Mouse (Mus musculus): ENCODE measurements around the gene Map4. TPM values are rescaled to one million over a fixed set of nuclear protein-coding genes. Genes with fewer than 3 reads are reported as not detected.
"Not testable (repeated sequence)": the region's sequence is repeated elsewhere in the genome, so short reads cannot be mapped to it uniquely, and the experiment has no call there.

The Map4 gene
- polyA plus RNA-seq, 1 experiment from 2014 or later: 7.7 TPM

GRCm38 (mm10) chr9:110070358-110070757, 139.1 kb downstream of the Map4 start:
- no peak for DNase-seq
- Histone ChIP-seq H3K27ac (ENCODE audit: low read depth) (no peak overlapping the region), H3K9me3 (ENCODE audit: low read length) (no peaks in the 10 kb centered on the region), H3K4me1 (ENCODE audit: insufficient read depth) (no peaks in the 10 kb centered on the region), H3K9ac (replicated peaks) (no peak overlapping the region), H3K4me3 (ENCODE audit: low read depth, low read length) (no peak overlapping the region), H3K4me2 (ENCODE audit: low read depth, low read length) (no peak overlapping the region), H3K36me3 (replicated peaks; ENCODE audit: insufficient read depth, low read length) (peaks cover 50% of the 10 kb centered on the region), H3K27me3 (ENCODE audit: insufficient read depth, low read length) (no peaks in the 10 kb centered on the region)
- no peak for ATAC-seq
- TF ChIP-seq EP300 (IDR thresholded peaks at IDR 0.05; ENCODE audit: low read depth) (no peak), CTCF (IDR thresholded peaks at IDR 0.05; ENCODE audit: low read depth) (no peak)
- WGBS (ENCODE audit: insufficient replicate concordance): 74% methylated on average over 9 of the region's 9 CpGs

DNA sequence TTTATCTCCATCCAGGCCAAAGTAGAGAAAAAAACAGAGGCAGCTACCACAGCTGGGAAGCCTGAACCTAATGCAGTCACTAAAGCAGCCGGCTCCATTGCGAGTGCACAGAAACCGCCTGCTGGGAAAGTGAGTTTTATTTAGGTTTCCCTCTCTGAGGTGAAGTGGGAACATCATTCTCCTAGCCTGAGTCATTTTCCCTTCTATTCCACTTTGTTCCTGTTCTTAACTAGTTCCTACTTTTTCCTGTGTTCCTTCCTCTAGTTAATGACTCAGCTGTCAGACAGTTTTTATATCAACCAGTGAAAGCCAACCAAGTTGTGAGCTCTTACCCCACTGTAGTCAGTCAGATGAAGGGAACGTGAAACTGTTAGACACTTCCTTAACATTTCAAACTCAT, 139.8 kb downstream of the Map4 start:
- TF ChIP-seq CTCF (IDR thresholded peaks at IDR 0.05; ENCODE audit: low read depth): no peak
- TF ChIP-seq EP300 (IDR thresholded peaks at IDR 0.05; ENCODE audit: low read depth): no peak
- Histone ChIP-seq H3K36me3 (replicated peaks; ENCODE audit: insufficient read depth, low read length) (peaks cover 50% of the 10 kb centered on the region), H3K27me3 (ENCODE audit: insufficient read depth, low read length) (no peaks in the 10 kb centered on the region), H3K9ac (replicated peaks) (no peak overlapping the region), H3K9me3 (ENCODE audit: low read length) (no peaks in the 10 kb centered on the region), H3K27ac (ENCODE audit: low read depth) (no peak overlapping the region), H3K4me3 (ENCODE audit: low read depth, low read length) (no peak overlapping the region), H3K4me1 (ENCODE audit: insufficient read depth) (no peaks in the 10 kb centered on the region), H3K4me2 (ENCODE audit: low read depth, low read length) (no peak overlapping the region)
- DNase-seq: no peak
- ATAC-seq: no peak
- WGBS (ENCODE audit: insufficient replicate concordance): 71% methylated on average over 4 of the region's 4 CpGs

DNA sequence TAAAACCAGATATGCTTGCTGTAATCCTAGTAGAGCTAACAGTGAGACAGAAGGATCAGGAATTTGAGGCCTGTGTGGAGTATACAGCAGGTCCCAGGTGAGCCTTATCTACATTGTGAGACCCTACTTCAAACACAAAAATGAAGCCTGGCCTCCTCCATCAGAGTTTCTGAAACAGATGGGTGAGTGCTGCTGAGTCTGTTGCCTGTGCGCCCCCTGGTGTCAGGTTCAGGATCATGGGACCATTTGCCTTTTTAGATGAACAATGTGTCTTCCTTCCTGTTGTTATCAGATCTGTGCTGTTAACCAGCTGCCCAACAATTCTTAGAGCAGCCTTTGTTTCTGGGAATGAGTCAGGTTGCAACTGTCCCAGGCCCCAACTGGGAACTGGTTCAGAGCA, 140.6 kb downstream of the Map4 start:
- Histone ChIP-seq H3K27ac (ENCODE audit: low read depth) (no peak overlapping the region), H3K4me1 (ENCODE audit: insufficient read depth) (no peaks in the 10 kb centered on the region), H3K4me3 (ENCODE audit: low read depth, low read length) (no peak overlapping the region), H3K4me2 (ENCODE audit: low read depth, low read length) (no peak overlapping the region), H3K9me3 (ENCODE audit: low read length) (no peaks in the 10 kb centered on the region), H3K9ac (replicated peaks) (no peak overlapping the region), H3K36me3 (replicated peaks; ENCODE audit: insufficient read depth, low read length) (peaks cover 49% of the 10 kb centered on the region), H3K27me3 (ENCODE audit: insufficient read depth, low read length) (no peaks in the 10 kb centered on the region)
- no peak for ATAC-seq
- 4% methylated on average over 1 of the region's 1 CpGs for WGBS (ENCODE audit: insufficient replicate concordance)
- DNase-seq: peak; percentile 76
- TF ChIP-seq CTCF (IDR thresholded peaks at IDR 0.05; ENCODE audit: low read depth) (peak; percentile 84), EP300 (IDR thresholded peaks at IDR 0.05; ENCODE audit: low read depth) (no peak)

DNA sequence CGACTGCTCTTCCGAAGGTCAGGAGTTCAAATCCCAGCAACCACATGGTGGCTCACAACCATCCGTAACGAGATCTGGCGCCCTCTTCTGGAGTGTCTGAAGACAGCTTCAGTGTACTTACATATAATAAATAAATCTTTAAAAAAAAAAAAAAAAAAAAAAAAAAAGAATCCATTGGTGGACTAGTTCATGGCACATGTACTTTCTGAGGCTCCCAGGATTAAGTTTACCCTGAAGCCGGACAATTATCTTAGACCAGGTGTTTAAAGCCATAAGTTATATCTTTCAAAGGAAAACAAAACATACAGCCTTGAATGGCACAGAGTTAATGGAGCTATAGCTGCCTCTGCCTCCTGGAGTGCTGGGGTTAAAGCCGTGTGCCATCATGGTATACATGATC, 145.2 kb downstream of the Map4 start:
- not testable (repeated sequence) for DNase-seq; H3K4me1 ChIP-seq (ENCODE audit: insufficient read depth)

DNA sequence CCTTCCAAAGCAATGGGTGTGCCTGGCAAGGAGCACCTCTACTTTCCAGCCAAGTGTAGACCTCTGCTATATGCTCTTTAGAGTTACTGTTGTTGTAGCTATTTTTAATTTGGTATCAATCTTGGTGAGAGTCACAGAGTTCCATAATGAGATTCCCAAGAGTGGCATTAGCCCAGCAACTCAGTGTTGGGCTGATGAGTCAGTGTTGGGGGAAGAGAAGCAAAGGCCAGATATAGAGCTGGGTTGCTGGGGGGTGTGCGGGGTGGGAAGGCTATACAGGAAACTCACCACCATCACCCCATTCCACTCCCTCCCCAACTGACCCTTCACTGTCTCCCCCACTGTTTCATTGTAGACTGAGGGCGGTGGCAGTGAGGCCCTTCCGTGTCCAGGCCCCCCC, 149.8 kb downstream of the Map4 start:
- no peaks in the 10 kb centered on the region for H3K4me1 ChIP-seq (ENCODE audit: insufficient read depth)
- whole genome bisulfite sequencing (ENCODE audit: insufficient replicate concordance): 89% methylated on average over 3 of the region's 3 CpGs
- no peak overlapping the region for H3K9ac ChIP-seq (replicated peaks)
- no peak overlapping the region for H3K27ac ChIP-seq (ENCODE audit: low read depth)
- H3K4me2 ChIP-seq (ENCODE audit: low read depth, low read length): no peak overlapping the region
- H3K27me3 ChIP-seq (ENCODE audit: insufficient read depth, low read length): no peaks in the 10 kb centered on the region
- H3K9me3 ChIP-seq (ENCODE audit: low read length): no peaks in the 10 kb centered on the region
- no peak for DNase-seq
- no peak for TF ChIP-seq EP300 (IDR thresholded peaks at IDR 0.05; ENCODE audit: low read depth)
- no peak for TF ChIP-seq CTCF (IDR thresholded peaks at IDR 0.05; ENCODE audit: low read depth)
- ATAC-seq: no peak
- no peak overlapping the region for H3K4me3 ChIP-seq (ENCODE audit: low read depth, low read length)
- H3K36me3 ChIP-seq (replicated peaks; ENCODE audit: insufficient read depth, low read length): peaks cover 53% of the 10 kb centered on the region

More for the DNA sequence above, 145.2 kb downstream of the Map4 start:
- ATAC-seq; H3K27ac ChIP-seq (ENCODE audit: low read depth); H3K4me2 ChIP-seq (ENCODE audit: low read depth, low read length); H3K27me3 ChIP-seq (ENCODE audit: insufficient read depth, low read length); H3K4me3 ChIP-seq (ENCODE audit: low read depth, low read length); H3K9me3 ChIP-seq (ENCODE audit: low read length); H3K9ac ChIP-seq (replicated peaks): not testable (repeated sequence)
- H3K36me3 ChIP-seq (replicated peaks; ENCODE audit: insufficient read depth, low read length): peaks cover 37% of the 10 kb centered on the region
- 81% methylated on average over 4 of the region's 7 CpGs for WGBS (ENCODE audit: insufficient replicate concordance)

GRCm38 (mm10) chr9:110084201-110084964, 153.1 kb downstream of the Map4 start:
- Histone ChIP-seq H3K36me3 (replicated peaks; ENCODE audit: insufficient read depth, low read length) (peaks cover 77% of the 10 kb centered on the region), H3K27me3 (ENCODE audit: insufficient read depth, low read length) (no peaks in the 10 kb centered on the region), H3K9ac (replicated peaks) (no peak overlapping the region), H3K4me1 (ENCODE audit: insufficient read depth) (no peaks in the 10 kb centered on the region), H3K27ac (ENCODE audit: low read depth) (no peak overlapping the region), H3K4me3 (ENCODE audit: low read depth, low read length) (no peak overlapping the region), H3K9me3 (ENCODE audit: low read length) (no peaks in the 10 kb centered on the region), H3K4me2 (ENCODE audit: low read depth, low read length) (no peak overlapping the region)
- DNase-seq (no peak), ATAC-seq (0 out of 2 replicates have a peak, but pooled peaks have one; percentile 4)
- WGBS (ENCODE audit: insufficient replicate concordance): 83% methylated on average over 25 of the region's 25 CpGs
- TF ChIP-seq EP300 (IDR thresholded peaks at IDR 0.05; ENCODE audit: low read depth) (no peak), CTCF (IDR thresholded peaks at IDR 0.05; ENCODE audit: low read depth) (no peak)

All from liver, postnatal 0 days (tissue).